Mouse (Mus musculus) lung, postnatal 14 days (tissue): ENCODE measurements around the gene Dnaja1.

Source experiments
- DNase-seq: peaks from one replicate; pipeline ENCODE4 v3.0.0; 2021

The Dnaja1 gene

GRCm38 (mm10) chr4:40722011-40722666, at the start of gene Dnaja1:
Dnaja1 (plus strand) TSS chr4:40722150.
- peak; percentile 99 for DNase-seq

DNA sequence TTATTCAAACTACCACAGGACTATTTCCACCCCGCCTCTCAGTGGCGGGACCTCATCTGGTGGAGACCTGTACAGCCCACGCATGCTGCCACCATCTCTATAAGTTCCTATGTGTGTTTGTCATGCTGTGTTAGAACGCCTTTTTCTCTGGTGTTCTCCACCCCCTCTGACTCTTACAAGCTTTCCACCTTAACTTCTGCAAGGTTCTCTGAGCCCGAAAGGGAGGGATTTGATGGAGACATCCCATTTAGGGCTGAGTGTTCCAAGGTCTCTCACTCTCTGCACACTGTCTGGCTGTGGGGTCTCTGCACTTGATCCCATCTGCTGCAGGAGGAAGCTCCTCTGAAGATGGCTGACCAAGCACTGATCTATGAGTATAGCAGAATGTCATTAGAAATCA, 48.4 kb upstream of the Dnaja1 start:
- DNase-seq: no peak

GRCm38 (mm10) chr4:40676338-40676737, 45.6 kb upstream of the Dnaja1 start:
- DNase-seq: no peak

DNA sequence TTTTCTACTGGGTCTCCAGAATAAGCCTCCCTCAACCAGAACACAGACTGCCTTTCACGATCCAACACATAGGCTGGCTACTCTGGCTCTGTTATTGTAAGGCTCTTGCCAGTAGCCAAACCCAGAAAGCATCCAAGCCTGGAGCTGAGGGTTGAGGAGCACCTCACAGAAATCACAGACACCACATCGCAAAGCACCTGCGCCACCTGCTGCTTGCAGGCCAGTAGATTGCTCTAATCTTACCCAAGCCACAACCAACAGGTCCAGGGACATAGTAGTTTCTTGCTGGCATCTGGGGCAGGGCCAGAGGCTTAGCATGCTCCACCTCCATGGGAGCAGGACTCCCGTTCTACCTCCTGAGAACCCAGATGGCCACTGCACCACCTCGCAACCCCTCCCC, 44.8 kb upstream of the Dnaja1 start:
- no peak for DNase-seq

- DNase-seq: peak; percentile 40
Measured at GRCm38 (mm10) chr4:40680250-40680860, 41.6 kb upstream of the Dnaja1 start.

DNA sequence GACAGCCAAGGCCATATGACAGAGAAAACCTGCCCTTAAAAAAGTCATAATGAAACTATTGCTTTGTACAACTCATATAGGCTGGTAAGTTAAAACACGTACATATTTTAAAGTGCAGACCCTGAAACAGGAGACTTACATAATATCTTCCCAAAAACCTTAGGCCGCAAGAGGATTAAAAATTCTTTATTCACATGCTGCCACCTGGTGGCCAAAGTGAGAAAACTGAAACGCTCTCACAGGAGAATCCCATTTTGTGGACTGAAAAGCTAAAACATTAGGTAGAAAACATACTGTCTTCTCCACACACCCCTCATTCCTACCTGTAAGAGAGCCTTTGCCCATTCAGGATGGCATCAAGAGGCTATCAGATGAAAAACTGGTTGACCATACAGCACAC, 40.0 kb upstream of the Dnaja1 start:
- DNase-seq: peak; percentile 75

DNA sequence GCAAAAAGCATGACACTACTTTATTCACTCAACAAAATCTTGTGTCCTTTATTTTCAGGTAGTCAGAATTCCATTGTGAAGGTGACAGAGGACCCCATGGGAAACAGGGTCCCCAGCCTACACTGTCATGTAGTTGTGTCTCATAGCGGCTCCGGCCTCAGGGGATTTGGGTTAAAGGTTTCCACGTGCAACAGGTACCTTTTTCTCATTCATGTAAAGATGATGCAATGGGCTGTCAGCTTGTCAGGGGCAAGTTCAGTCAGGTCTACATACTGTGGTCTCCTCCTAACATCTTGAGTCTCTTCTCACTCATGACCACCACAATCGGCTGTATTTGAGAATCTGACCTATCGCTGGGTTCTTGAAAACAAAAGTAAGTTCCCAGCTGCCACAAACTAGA, 39.6 kb upstream of the Dnaja1 start:
- DNase-seq: no peak

GRCm38 (mm10) chr4:40683306-40683705, 38.6 kb upstream of the Dnaja1 start:
- DNase-seq: no peak

DNA sequence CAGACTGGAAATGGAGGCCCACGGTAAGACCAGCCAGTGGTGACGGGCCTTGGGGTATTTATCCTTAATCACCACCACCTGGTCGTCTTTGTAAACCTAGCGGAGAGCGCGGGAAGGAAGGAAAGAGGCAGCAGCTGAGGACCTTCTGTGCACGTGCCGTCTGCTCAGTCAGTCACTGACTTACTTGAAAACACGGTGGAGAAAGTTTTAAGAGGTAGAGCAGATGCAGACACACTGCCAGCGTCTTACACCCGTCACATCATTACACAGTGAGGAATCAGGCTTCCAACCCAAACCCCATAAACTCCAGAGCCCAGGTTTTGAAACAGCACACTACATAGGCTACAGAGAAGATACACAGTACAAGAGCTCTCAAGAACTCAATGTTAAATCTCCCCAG, 30.9 kb upstream of the Dnaja1 start:
- DNase-seq: no peak

GRCm38 (mm10) chr4:40697059-40697458, 24.9 kb upstream of the Dnaja1 start:
- DNase-seq: no peak

DNA sequence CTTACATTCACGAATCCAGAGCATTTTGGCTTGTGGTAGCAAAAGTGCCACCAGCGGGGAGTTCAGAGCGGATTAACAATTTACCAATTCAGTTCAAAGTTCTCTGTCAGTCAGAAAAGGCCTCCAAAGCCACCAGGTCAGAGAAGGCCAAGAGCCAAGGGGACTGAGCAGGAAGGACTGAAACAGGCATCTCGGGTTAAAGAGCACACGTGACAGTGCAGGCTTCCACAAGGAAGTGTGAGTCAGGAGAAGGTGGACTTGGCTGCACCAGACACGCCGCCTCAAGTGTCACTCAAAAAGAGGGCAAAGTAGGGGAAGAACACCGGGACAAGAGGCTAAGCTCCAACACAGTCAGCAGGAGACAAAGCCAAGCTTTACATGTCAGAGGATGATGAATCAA, 21.7 kb upstream of the Dnaja1 start:
- DNase-seq: peak; percentile 23

GRCm38 (mm10) chr4:40701796-40702195, 20.2 kb upstream of the Dnaja1 start:
- no peak for DNase-seq

GRCm38 (mm10) chr4:40702797-40703709, 18.9 kb upstream of the Dnaja1 start, which contains the start of gene Aptx:
Aptx (minus strand) TSS chr4:40703194.
- DNase-seq: peak; percentile 97

DNA sequence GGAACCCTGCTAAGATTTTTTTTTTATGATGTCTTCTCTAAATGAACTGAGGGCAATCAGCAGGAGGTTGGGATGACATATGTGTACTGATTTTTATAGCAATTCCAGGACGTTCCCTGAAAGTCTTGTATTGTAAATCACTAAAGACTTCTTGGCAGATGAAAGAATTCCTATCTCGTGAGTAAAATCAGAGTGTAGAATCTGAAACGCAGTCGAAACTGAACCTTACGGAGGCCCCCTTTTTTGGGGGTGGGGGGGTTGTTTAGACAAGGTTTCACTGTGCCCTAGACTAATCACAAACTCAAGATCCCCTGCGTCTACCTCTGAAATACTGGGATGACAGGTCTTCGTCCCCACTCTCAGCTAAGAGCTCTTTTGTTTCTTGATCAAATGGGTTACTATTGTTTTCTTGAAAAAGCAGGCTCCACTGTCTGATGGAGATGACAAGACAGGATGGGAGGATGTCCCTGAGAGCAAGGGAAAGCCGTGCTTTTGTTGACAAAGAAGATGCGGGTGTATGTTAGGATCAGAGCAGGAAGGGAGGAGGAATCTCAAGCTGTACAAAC, 18.2 kb upstream of the Dnaja1 start:
- DNase-seq: no peak

- DNase-seq: no peak
Measured at GRCm38 (mm10) chr4:40717141-40717540, 4.8 kb upstream of the Dnaja1 start.

- no peak for DNase-seq
Measured at GRCm38 (mm10) chr4:40720910-40721309, 1.0 kb upstream of the Dnaja1 start.

- peak; percentile 71 for DNase-seq
Measured at GRCm38 (mm10) chr4:40722687-40723460, 924 bp downstream of the Dnaja1 start.

- DNase-seq: no peak
Measured at GRCm38 (mm10) chr4:40725141-40725540, 3.2 kb downstream of the Dnaja1 start.

DNA sequence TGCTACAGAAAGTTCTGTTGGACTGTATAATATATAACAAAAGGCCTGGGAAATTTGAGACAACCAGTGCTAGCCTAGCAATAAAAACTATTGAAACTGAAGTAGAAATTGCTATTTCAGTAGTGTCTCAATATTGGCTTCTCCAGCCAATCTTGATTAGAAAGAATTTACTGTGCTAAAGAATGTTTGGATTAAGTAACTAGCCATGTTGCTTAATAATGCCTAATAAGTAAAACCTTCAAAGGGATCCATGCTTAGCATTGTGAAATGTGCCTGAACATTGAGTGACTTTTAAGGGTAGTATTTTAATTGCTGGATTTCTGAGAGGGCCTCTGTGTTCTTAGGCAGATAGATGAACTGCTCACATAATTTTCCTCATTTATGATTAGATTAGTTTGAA, 3.6 kb downstream of the Dnaja1 start:
- DNase-seq: no peak

DNA sequence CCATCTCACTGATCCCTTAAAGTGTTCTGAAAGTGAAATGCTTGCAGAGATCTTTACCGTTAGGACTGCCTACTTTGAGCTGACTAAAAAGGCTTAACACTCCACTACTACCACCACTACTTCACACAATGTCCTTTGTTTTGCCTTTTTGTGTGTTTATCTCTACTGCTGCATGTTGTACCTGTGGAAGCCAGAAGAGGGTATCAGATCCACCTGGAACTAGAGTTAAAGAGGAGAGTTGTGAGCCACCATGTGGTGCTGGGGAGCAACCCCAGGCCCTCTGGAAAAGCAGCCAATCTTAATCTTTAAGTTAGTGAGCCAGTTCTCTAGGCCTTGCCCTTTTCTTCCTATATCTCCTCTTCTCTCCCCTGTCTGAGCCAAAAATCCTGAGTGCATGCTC, 5.3 kb downstream of the Dnaja1 start:
- no peak for DNase-seq

- DNase-seq: no peak
Measured at GRCm38 (mm10) chr4:40731262-40731661, 9.3 kb downstream of the Dnaja1 start.

GRCm38 (mm10) chr4:40735351-40735750, 13.4 kb downstream of the Dnaja1 start:
- no peak for DNase-seq
